Mouse (Mus musculus) activated CD4-positive, CD25-positive, alpha-beta regulatory T cell, adult 4 months (primary cell): ENCODE measurements around the gene Hoxc4. TPM values are rescaled to one million over a fixed set of nuclear protein-coding genes. Genes with fewer than 3 reads are reported as not detected.

ENCODE experiments used
- polyA plus RNA-seq, 2 experiments: library from polyadenylated mRNA; unstranded; fragments of 100-300 nt; shearing (Covaris generic); gene quantifications; one replicate each; pipeline ENCODE4 v1.2.1; 2017

Hoxc4 gene
- polyA plus RNA-seq, 2 experiments from 2014 or later = not detected

Other genes starting within 250 kb of the Hoxc4 start
- gene Hoxc13, start 97.8 kb upstream of the Hoxc4 start, polyA plus RNA-seq = not detected
- not detected for gene Hoxc12, start 82.2 kb upstream of the Hoxc4 start, polyA plus RNA-seq
- not detected for gene Hoxc11, start 64.5 kb upstream of the Hoxc4 start, polyA plus RNA-seq
- not detected for gene Hoxc10, start 52.1 kb upstream of the Hoxc4 start, polyA plus RNA-seq
- not detected for gene Hoxc5, start 51.5 kb upstream of the Hoxc4 start, polyA plus RNA-seq
- not detected for gene Hoxc9, start 42.5 kb upstream of the Hoxc4 start, polyA plus RNA-seq
- gene Hoxc8, start 28.3 kb upstream of the Hoxc4 start, polyA plus RNA-seq = under 1 TPM in 1 of 2 experiments, not detected in 1; 0.15 TPM
- not detected for gene Hoxc6, start 20.7 kb upstream of the Hoxc4 start, polyA plus RNA-seq
- gene Smug1, start 148.2 kb downstream of the Hoxc4 start, polyA plus RNA-seq = 1 to 10 TPM; 4.0 to 5.8 TPM
- gene Cbx5, start 220.9 kb downstream of the Hoxc4 start, polyA plus RNA-seq = 10 to 100 TPM; 30.9 to 34.2 TPM
- gene Hnrnpa1, start 221.5 kb downstream of the Hoxc4 start, polyA plus RNA-seq = 100 to 1,000 TPM; 335 to 345 TPM
- gene Nfe2, start 239.5 kb downstream of the Hoxc4 start, polyA plus RNA-seq = 1 to 10 TPM; 1.2 TPM